Mouse (Mus musculus) liver, embryonic 14.5 days (tissue): ENCODE results near the gene Plxnb1. TPM values are rescaled to one million over a fixed set of nuclear protein-coding genes. Genes with fewer than 3 reads are reported as not detected.

Experiments used
- ATAC-seq: fragments of 200-750 bp; cut with Nextera tagmentation; 2 replicates; pipeline ENCODE4 v1.8.0; 2017; ENCODE audit warnings: moderate number of reproducible peaks, mild to moderate bottlenecking, moderate library complexity; ENCODE audit not compliant: insufficient read depth
- DNase-seq, 3 experiments: peaks; one replicate each; pipeline ENCODE4 v3.0.0-alpha.2; 2012 to 2013; ENCODE audit warnings: low read depth in 3 of 3, low spot score in 3 of 3
- H3K27ac ChIP-seq: fragments of 300-500 bp; sonication (generic); 2 replicates; pipeline ENCODE4 v1.5.1; 2014; ENCODE audit warnings: moderate library complexity, mild to moderate bottlenecking, control low read depth, inconsistent platforms
- H3K27me3 ChIP-seq: fragments of 300-500 bp; sonication (generic); 2 replicates; pipeline ENCODE4 v1.6.1; 2014; ENCODE audit warnings: mild to moderate bottlenecking, low read length, moderate library complexity; ENCODE audit not compliant: control insufficient read depth, insufficient read depth
- H3K36me3 ChIP-seq: fragments of 300-500 bp; sonication (generic); replicated peaks from 2 replicates; pipeline ENCODE4 v1.6.1; 2014; ENCODE audit warnings: low read depth; ENCODE audit not compliant: control insufficient read depth, insufficient read depth
- H3K4me1 ChIP-seq, 2 experiments: fragments of 200-500 bp in 1 of 2; fragments of 300-500 bp in 1 of 2; sonication (generic) in 1 of 2; replicated peaks; 2 replicates each; pipeline ENCODE4 v1.6.1; 2012 to 2014; ENCODE audit warnings: antibody characterized with exemption in 1 of 2, inconsistent platforms in 1 of 2, low read length in 1 of 2; ENCODE audit not compliant: control insufficient read depth in 2 of 2, insufficient read depth in 2 of 2
- H3K4me2 ChIP-seq: fragments of 300-500 bp; sonication (generic); 2 replicates; pipeline ENCODE4 v1.6.1; 2014; ENCODE audit warnings: low read depth, mild to moderate bottlenecking, control low read depth, moderate library complexity
- H3K4me3 ChIP-seq, 2 experiments: fragments of 200-500 bp in 1 of 2; fragments of 300-500 bp in 1 of 2; sonication (generic) in 1 of 2; 2 replicates each; pipeline ENCODE4 v1.5.1; 2012 to 2014; ENCODE audit warnings: low read depth in 2 of 2, low read length in 2 of 2, mild to moderate bottlenecking in 2 of 2, control low read depth in 1 of 2, inconsistent platforms in 1 of 2, moderate library complexity in 1 of 2; ENCODE audit not compliant: insufficient read depth in 1 of 2
- H3K9ac ChIP-seq: fragments of 300-500 bp; sonication (generic); replicated peaks from 2 replicates; pipeline ENCODE4 v1.6.1; 2014; ENCODE audit warnings: mild to moderate bottlenecking, control low read depth, moderate library complexity
- H3K9me3 ChIP-seq: fragments of 300-500 bp; sonication (generic); 2 replicates; pipeline ENCODE4 v1.6.1; 2016; ENCODE audit warnings: low read length, mixed read lengths; ENCODE audit not compliant: control insufficient read depth
- CTCF ChIP-seq: IDR thresholded peaks from 2 replicates; pipeline ENCODE4 v1.5.1; 2016; ENCODE audit warnings: antibody characterized with exemption, low read depth, control low read depth
- EP300 ChIP-seq: IDR thresholded peaks from 2 replicates; pipeline ENCODE4 v1.6.1; 2016; ENCODE audit warnings: antibody characterized with exemption, low read depth
- WGBS: fragments of 180-500 bp; shearing (Covaris S2); extraction: QIAGEN DNeasy Blood & Tissue Kit; methylation state at CpG from one replicate; pipeline ENCODE4 v1.1.7; 2014; ENCODE audit not compliant: insufficient replicate concordance; 5-methylcytosine and 5-hydroxymethylcytosine counted together
- polyA plus RNA-seq, 2 experiments: library from polyadenylated mRNA; depleted of rRNA in 1 of 2; stranded (reverse) in 1 of 2; unstranded in 1 of 2; fragments of >200 nt; fragmentation: Nextera tagmentation in 1 of 2; extraction: Ambion mirVana in 1 of 2; gene quantifications; 2 replicates each; pipeline versions ENCODE4 v1.2.1 to v1.2.3; 2012 to 2014

Gene Plxnb1
- polyA plus RNA-seq, 2 experiments: 2.9 to 4.3 TPM

DNA sequence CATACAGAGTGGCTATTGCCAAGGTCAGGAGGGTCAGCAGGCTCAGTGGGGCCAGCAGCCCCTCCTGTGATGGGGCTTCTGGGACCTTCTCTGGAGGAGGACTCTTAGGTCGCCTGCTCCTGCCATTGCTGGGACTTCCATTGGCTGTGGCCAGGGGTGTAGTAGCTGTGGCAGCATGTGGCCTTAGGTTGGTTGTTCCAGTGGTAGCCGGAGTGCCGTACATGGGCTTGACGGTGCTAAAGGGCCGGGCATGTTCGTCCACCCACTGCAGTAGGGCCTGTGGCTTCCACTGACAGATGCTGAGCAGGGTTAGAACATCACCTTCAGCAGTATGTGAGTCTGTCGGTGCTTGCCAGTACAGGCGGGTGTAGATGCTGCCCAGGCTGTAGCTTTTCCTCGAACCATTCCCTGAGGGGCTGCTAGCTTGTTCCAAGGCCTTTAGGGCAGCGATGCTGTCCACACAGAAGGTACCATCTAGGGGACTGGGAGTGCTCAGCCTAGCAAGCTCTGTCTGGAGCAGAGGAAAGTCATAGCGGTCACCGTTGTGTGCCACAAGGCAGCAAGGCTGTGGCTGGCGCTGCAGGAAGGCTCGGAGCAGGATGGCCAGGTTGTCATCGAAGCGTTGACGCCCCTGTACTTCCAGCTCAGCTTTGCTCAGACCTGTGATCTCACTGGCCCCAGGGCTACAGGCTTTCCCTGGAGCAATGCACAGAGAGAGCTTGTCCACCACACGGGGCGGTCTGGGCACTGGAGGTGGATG lies 37.0 kb upstream of the Plxnb1 start:
- Histone ChIP-seq H3K9ac (no peak overlapping the region), H3K27me3 (no peaks in the 10 kb centered on the region), H3K4me1 (peaks cover 4 to 13% of the 10 kb centered on the region in 2 experiments; a peak in 2 of 4 replicates), H3K9me3 (no peaks in the 10 kb centered on the region), H3K27ac (no peak overlapping the region), H3K36me3 (peaks cover 10% of the 10 kb centered on the region), H3K4me3 (no peak overlapping the region), H3K4me2 (peak overlapping the region; percentile 95)
- TF ChIP-seq EP300 (no peak), CTCF (no peak)
- DNase-seq: no peak
- WGBS: 87% methylated on average over 19 of the region's 19 CpGs
- ATAC-seq: no peak

DNA sequence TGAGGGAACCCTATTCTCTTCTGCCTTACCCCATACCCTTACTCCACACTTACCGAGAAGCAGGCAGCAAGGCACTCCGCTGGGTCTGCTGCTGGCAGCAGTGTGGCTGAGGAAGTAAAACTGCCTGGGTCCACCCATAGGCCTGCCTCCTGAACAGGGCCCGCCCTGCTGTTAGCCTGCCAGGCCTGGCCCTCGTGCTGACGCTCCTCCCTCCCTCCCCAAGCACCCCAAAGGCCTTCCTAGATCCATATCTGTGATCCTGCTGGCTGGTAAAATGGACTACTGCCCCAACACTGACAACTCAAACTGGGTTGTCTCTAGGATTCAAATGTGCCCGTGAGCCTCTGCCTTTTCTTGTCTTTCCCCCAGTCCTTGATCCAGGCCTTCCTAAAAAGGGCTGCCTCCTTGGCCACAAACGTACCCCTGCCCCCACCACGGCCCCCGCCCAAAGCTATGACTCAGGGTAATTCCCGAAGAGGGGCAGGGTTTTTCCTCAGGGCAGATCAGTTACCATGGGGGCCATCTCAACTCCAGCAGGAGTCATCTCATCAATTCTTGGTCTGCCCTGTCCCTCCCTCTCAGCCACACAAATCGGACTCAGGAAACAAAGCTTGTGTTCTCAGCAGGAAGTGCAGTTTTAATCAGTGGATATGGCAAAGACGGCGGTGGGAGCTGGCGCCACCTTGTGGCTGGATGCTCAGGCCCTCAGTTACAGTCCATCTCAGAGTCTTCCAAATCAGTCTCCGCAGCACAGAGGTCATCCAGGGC lies 35.9 kb upstream of the Plxnb1 start, which contains the start of gene Trex1:
Gene Trex1, minus strand, starts transcription at position 599 of the 768 bp plus-strand sequence.
- Histone ChIP-seq H3K4me1 (peaks cover 4 to 12% of the 10 kb centered on the region in 2 experiments; a peak in 2 of 4 replicates), H3K4me2 (peak within 1 kb of the TSS; percentile 95), H3K9me3 (no peaks in the 10 kb centered on the region), H3K27ac (peak within 1 kb of the TSS; percentile 87), H3K4me3 (peak within 1 kb of the TSS; percentile 58 to 62), H3K27me3 (no peaks in the 10 kb centered on the region), H3K9ac (peak within 1 kb of the TSS; percentile 73), H3K36me3 (peaks cover 13% of the 10 kb centered on the region)
- WGBS: 2% methylated on average over 15 of the region's 15 CpGs
- peak; percentile 99 for TF ChIP-seq CTCF
- no peak for TF ChIP-seq EP300
- ATAC-seq: peak; percentile 96
- peak; percentile 71 to 83 (median 76) for DNase-seq

DNA sequence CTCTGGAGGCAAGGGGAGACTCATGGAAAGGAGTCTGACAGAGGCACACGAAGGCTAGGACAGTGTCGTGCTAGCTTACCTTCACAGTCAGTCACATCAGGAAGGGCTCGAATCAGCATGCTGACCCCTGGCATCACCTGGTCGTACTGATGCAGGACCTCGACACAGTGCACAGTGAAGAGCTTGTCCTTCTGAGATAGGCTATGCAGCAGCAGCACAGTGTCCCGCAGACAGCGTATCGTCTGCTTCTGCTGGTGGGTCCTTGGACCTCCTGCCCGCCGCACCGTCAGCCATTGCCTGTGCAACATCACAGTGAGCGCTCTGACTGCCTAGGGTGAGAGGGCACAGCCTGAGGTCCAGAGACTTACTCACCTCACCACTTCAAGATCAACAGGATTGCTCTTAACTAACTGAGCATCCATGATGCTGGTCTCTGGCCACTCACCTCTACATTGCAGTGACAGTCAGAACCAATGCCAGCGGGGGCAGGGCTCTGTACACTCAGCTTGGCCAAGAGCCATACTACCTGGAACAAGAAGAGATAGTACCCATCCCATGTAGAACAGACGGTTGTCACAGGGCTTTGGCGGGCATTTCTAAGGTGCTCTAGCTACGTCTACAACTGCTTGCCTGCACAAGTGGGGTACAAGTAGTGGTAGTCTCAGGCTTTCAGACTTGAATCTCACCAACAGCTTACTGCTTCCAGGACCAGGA lies 34.8 kb upstream of the Plxnb1 start:
- WGBS: 86% methylated on average over 16 of the region's 16 CpGs
- Histone ChIP-seq H3K9ac (no peak overlapping the region), H3K27me3 (no peaks in the 10 kb centered on the region), H3K4me3 (no peak overlapping the region; a peak in 1 of 4 replicates), H3K9me3 (no peaks in the 10 kb centered on the region), H3K27ac (no peak overlapping the region), H3K36me3 (peaks cover 16% of the 10 kb centered on the region), H3K4me1 (peaks cover 4 to 7% of the 10 kb centered on the region in 2 experiments; a peak in 2 of 4 replicates), H3K4me2 (no peak overlapping the region)
- DNase-seq (no peak), ATAC-seq (no peak)
- TF ChIP-seq CTCF: no peak
- TF ChIP-seq EP300: no peak

- no peak overlapping the region for H3K27ac ChIP-seq
- WGBS: 62% methylated on average over 5 of the region's 5 CpGs
- no peaks in the 10 kb centered on the region for H3K27me3 ChIP-seq
- peaks cover 18% of the 10 kb centered on the region for H3K36me3 ChIP-seq
- H3K4me1 ChIP-seq: peaks cover 4 to 5% of the 10 kb centered on the region in 2 experiments; a peak in 2 of 4 replicates
- no peak for ATAC-seq
- H3K4me2 ChIP-seq: no peak overlapping the region
- H3K9me3 ChIP-seq: no peaks in the 10 kb centered on the region
- no peak overlapping the region for H3K9ac ChIP-seq
- H3K4me3 ChIP-seq: no peak overlapping the region
- TF ChIP-seq CTCF: no peak
- TF ChIP-seq EP300: no peak
- no peak for DNase-seq
Observed at GRCm38 (mm10) chr9:109060898-109061295, 34.3 kb upstream of the Plxnb1 start.
